Mouse (Mus musculus): ENCODE data around the gene Entpd5. TPM values are rescaled to one million over a fixed set of nuclear protein-coding genes. Genes with fewer than 3 reads are reported as not detected.

Entpd5 gene
- polyA plus RNA-seq (2012; ENCODE audit: low replicate concordance): 1.9 and 3.7 TPM in 2 replicates

DNA sequence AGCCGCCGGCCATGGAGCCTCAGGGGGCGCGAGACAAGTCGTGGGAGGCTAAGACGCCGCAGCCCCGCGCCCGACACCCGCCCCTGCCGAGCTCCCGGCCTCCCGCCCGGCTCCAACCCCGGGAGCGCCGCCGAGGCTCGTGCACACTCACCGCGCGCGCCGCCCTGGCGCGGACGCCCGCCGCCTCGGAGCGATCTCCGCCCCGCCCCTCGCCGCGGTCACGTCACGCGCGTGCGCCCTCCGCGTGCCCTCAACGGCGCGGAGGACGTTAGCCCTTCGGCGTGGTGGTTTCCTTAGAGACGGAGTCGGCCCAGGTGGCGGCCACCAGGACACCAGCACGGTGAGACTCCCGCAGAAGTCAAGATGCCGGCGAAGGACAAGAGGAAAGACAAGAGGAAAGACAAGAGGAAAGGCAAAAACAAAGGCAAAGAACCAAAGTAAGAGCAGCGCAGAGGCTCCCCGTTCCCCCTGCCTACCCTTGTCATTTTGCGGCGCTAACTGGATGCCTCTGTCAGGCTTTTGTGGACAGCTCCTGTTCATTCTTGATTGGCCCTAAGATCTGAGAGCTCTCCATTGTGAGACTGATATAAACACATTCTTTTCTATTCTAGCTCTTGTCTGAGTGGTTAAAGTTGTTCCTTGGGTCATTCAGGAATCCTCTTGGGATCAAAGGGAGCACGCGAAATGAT is at the start of gene Entpd5, which contains the start of gene Bbof1:
TSS of gene Entpd5 (minus strand) at position 211 of the 689 bp plus-strand sequence.
TSS of gene Bbof1 (plus strand) at position 253 of the 689 bp plus-strand sequence.

DNA sequence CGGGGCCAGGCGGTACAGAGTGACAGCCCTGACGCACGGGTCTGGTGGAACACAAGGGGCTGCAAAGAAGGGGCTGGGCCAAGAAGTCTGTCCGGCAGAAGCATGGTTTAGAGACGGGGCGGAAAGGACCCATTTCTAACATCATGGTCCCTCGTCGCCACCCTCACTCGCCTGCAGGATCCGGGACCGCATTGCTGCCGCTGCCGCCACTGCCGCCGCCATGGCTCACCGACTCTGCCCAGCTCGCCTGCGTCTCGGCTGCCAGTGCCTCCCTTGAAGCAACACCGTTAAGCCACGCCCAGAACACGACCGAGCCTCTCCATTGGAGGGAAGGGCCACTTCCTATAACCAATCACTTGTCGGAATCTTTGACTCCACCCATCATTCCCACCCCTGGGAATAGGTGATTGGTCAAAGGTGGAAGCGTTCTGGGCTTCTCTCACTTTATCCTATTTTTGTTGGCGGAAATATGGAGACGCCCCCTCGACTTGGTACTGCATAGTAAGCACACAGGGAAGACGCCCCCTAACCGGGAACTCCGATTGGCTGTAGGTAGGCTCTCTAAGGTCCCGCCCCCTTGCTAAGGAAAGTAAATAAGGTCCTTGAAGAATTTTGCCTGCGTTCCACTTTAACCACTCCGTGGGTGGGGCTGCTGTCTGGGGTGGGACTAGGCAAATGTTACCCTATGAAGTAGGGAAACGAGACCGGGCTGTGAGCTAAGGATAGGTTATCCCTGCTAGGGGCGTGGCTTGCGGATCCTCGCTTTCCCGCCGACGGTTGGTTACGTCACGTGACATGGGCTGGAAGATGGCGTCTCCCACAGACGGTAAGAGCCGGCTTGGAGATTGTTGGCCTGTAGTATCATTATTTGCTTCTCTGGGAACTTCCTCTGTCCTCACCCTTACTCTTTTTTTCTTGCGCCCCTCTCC is 42.2 kb upstream of the Entpd5 start, which contains the start of the genes Aldh6a1 and Lin52:
TSS of gene Aldh6a1 (minus strand) at position 287 of the 929 bp plus-strand sequence.
TSS of gene Lin52 (plus strand) at position 705 of the 929 bp plus-strand sequence.

DNA sequence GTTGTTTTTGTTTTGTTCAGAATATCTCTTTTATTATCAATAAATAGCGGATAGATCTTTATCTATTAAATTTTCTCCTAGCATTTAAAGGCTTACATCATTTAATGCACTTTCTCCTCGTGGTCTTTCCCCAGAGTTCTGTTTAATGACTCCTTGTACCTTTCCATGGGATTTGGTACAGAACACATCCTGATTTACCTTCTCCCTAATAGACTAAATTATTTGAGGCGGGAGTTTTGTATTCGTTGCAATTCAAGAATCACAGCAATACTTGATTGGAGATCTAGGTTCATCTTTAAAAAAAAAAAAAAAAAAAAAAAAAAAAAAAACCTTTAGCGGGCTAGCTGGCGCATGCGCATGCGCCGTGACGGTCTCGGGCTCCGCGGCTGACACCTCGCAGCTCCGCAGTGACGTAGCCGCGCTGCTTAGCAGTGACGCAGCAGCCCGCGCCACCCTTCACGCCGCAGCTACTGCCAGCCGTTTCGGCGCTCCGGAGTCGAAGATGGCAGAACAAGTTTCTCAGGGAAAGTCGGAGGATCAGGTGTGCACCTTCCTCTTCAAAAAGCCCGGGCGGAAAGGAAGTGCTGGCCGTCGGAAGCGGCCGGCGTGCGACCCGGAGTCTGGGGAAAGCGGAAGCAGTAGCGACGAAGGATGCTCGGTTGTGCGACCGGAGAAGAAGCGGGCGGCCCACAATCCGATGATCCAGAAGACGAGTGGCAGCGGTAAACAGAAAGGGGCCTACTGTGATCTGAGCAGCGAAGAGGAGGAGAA is 8.2 kb upstream of the Entpd5 start, which contains the start of gene Rnf113a2:
TSS of gene Rnf113a2 (plus strand) at position 363 of the 771 bp plus-strand sequence.

DNA sequence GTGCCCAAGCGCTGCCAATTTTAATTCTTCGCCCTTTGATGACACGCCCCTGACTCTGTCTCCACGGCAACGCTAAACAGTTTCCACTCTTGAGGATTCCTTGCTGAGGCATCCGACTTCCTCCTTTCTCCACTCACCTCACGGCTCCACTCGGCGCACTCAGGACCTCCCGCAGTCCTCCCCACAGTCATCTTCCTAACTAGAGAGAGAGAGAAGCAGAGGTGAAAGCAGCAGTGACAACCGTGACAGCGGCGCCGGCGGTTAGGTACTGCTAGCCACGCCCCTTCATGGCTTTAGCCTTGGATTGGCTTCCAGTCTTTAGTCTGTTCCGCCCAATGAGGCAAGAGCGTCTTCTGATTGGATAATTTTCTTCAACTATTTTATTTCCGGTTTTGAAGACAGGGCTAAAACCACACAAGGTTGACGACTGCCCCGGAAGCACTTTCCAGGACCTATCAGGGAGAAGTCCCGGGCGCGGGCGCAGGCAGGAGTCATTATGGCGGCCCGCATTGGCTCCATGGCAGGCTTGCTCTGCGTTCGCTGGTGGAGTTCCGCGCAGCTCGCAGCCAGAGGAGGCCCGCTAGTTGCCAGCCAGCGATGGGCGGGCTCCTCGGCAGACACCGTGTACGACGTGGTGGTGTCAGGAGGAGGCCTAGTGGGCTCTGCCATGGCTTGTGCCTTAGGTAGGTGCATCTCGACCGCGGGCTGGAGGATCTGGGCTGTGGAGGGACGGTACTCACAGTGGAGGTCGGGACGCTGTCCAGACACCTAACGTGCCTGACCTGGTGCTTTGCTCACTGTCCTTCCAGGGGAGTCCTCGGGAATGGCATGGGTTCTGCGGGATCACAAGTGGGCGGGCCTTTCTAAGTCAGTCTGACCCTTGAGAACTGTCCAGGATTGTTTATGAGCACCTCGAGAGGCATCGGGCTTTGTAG is 47.0 kb downstream of the Entpd5 start, which contains the start of the genes Coq6 and Fam161b:
TSS of gene Coq6 (plus strand) at position 103 of the 935 bp plus-strand sequence.
TSS of gene Fam161b (minus strand) at position 279 of the 935 bp plus-strand sequence.

Other genes starting within 250 kb of the Entpd5 start
- gene Elmsan1, start 190.1 kb downstream of the Entpd5 start, polyA plus RNA-seq (2012; ENCODE audit: low replicate concordance): 52.1 and 104 TPM in 2 replicates
- gene Ptgr2, start 123.8 kb downstream of the Entpd5 start, polyA plus RNA-seq (2012; ENCODE audit: low replicate concordance): 1.2 and 1.5 TPM in 2 replicates
- gene Zfp410, start 92.2 kb downstream of the Entpd5 start, polyA plus RNA-seq (2012; ENCODE audit: low replicate concordance): 2.0 and 2.6 TPM in 2 replicates
- gene Coq6, start 47.4 kb downstream of the Entpd5 start, polyA plus RNA-seq (2012; ENCODE audit: low replicate concordance): 4.8 and 9.2 TPM in 2 replicates
- 0.49 TPM in 1 of 2 replicates, not detected in the other for gene Fam161b, start 47.2 kb downstream of the Entpd5 start, polyA plus RNA-seq (2012; ENCODE audit: low replicate concordance)
- 0.41 and 0.51 TPM in 2 replicates for gene Bbof1, start within 50 bp of the Entpd5 start, polyA plus RNA-seq (2012; ENCODE audit: low replicate concordance)
- gene Rnf113a2, start 8.2 kb upstream of the Entpd5 start, polyA plus RNA-seq (2012; ENCODE audit: low replicate concordance): 9.1 and 17.8 TPM in 2 replicates
- 0.42 and 4.0 TPM in 2 replicates for gene Aldh6a1, start 42.0 kb upstream of the Entpd5 start, polyA plus RNA-seq (2012; ENCODE audit: low replicate concordance)
- gene Lin52, start 42.4 kb upstream of the Entpd5 start, polyA plus RNA-seq (2012; ENCODE audit: low replicate concordance): 0.36 and 1.0 TPM in 2 replicates
- gene Vsx2, start 160.7 kb upstream of the Entpd5 start, polyA plus RNA-seq (2012; ENCODE audit: low replicate concordance): not detected in 2 replicates
- 3.3 and 3.4 TPM in 2 replicates for gene Abcd4, start 208.4 kb upstream of the Entpd5 start, polyA plus RNA-seq (2012; ENCODE audit: low replicate concordance)
- gene Vrtn, start 232.0 kb upstream of the Entpd5 start, polyA plus RNA-seq (2012; ENCODE audit: low replicate concordance): not detected in 2 replicates